Mouse (Mus musculus): ENCODE measurements around the gene Sema5b.

GRCm38 (mm10) chr16:35534630-35535029 lies 6.3 kb upstream of the Sema5b start:
- no peak for TF ChIP-seq POLR2A (IDR thresholded peaks at IDR 0.05; ENCODE audit: low read depth, low read length)
- TF ChIP-seq CTCF (IDR thresholded peaks at IDR 0.05; ENCODE audit: extremely low read depth, insufficient read depth, insufficient read length, insufficient replicate concordance), result no peak

Measured in spleen, adult 2 months (tissue).